Mouse (Mus musculus) hindbrain, embryonic 14.5 days (tissue): ENCODE results near the gene Fam120a. TPM values are rescaled to one million over a fixed set of nuclear protein-coding genes. Genes with fewer than 3 reads are reported as not detected.

Source experiments
- ATAC-seq: fragments of 200-750 bp; cut with Nextera tagmentation; 2 replicates; pipeline ENCODE4 v1.8.0; 2017; ENCODE audit warnings: moderate number of reproducible peaks, mild to moderate bottlenecking, moderate TSS enrichment, moderate library complexity; ENCODE audit not compliant: low FRiP score
- DNase-seq: peaks from one replicate; pipeline ENCODE4 v3.0.0-alpha.2; 2015; ENCODE audit warnings: low spot score
- H3K27ac ChIP-seq: fragments of 300-500 bp; sonication (generic); 2 replicates; pipeline ENCODE4 v1.5.1; 2014; ENCODE audit warnings: mild to moderate bottlenecking, moderate library complexity
- H3K27me3 ChIP-seq: fragments of 300-500 bp; sonication (generic); 2 replicates; pipeline ENCODE4 v1.6.1; 2014; ENCODE audit warnings: mild to moderate bottlenecking, low read length, mixed read lengths; ENCODE audit not compliant: control insufficient read depth, insufficient read depth
- H3K36me3 ChIP-seq: fragments of 300-500 bp; sonication (generic); replicated peaks from 2 replicates; pipeline ENCODE4 v1.6.1; 2014; ENCODE audit not compliant: control insufficient read depth, insufficient read depth
- H3K4me1 ChIP-seq: fragments of 300-500 bp; sonication (generic); replicated peaks from 2 replicates; pipeline ENCODE4 v1.6.1; 2014; ENCODE audit warnings: antibody characterized with exemption, low read length, mixed read lengths; ENCODE audit not compliant: control insufficient read depth, insufficient read depth
- H3K4me2 ChIP-seq: fragments of 300-500 bp; sonication (generic); replicated peaks from 2 replicates; pipeline ENCODE4 v1.6.1; 2014; ENCODE audit warnings: mild to moderate bottlenecking, moderate library complexity
- H3K4me3 ChIP-seq: fragments of 300-500 bp; sonication (generic); replicated peaks from 2 replicates; pipeline ENCODE4 v1.5.1; 2014; ENCODE audit warnings: mild to moderate bottlenecking, low read length
- H3K9ac ChIP-seq: fragments of 300-500 bp; sonication (generic); 2 replicates; pipeline ENCODE4 v1.6.1; 2014
- H3K9me3 ChIP-seq: fragments of 300-500 bp; sonication (generic); 2 replicates; pipeline ENCODE4 v1.6.1; 2016; ENCODE audit warnings: low read length; ENCODE audit not compliant: control insufficient read depth
- WGBS: fragments of 180-500 bp; shearing (Covaris S2); extraction: QIAGEN DNeasy Blood & Tissue Kit; methylation state at CpG from one replicate; pipeline ENCODE4 v1.1.7; 2014; 5-methylcytosine and 5-hydroxymethylcytosine counted together
- polyA plus RNA-seq: library from polyadenylated mRNA; unstranded; fragments of >200 nt; fragmentation: Nextera tagmentation; extraction: Ambion mirVana; gene quantifications from 2 replicates; pipeline ENCODE4 v1.2.1, GENCODE M21; 2014

Gene Fam120a
- polyA plus RNA-seq, 1 experiment from 2014 or later, result 16.6 TPM

DNA sequence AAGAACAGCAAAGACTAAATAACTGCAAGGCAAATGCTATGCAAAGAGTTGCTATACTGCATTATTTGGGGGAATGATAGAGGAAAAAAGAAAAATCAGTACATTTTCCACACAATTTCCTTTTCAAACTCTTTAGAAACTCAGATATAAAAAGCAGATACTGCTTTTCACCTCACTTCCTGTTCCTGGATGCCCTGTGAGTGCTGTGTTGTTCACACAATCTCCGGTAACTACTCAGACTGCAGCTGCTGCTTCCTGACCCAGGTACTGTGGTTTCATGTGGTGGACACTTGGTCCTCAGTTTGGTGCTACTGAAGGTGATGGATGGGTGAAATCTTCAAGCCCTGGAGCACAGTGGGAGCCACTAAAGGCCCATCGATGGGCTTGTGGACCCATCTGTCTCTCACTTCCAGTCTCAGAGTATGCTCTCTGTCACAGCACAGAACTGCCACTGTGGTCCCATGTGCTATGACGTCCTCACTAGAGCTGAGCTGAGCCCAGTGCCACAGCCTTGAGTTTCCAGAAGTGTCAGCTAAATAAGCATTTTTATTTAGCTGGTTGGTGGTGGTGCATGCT is 38.2 kb downstream of the Fam120a start:
- H3K9me3 ChIP-seq, result no peaks in the 10 kb centered on the region
- no peak overlapping the region for H3K27ac ChIP-seq
- no peak overlapping the region for H3K4me2 ChIP-seq
- ATAC-seq (no peak), DNase-seq (no peak)
- no peaks in the 10 kb centered on the region for H3K27me3 ChIP-seq
- H3K4me3 ChIP-seq, result no peak overlapping the region
- H3K9ac ChIP-seq, result no peak overlapping the region
- 82% methylated on average over 3 of the region's 3 CpGs for WGBS
- no peaks in the 10 kb centered on the region for H3K4me1 ChIP-seq
- H3K36me3 ChIP-seq, result peaks cover 55% of the 10 kb centered on the region

- no peak overlapping the region for H3K27ac ChIP-seq
- H3K9me3 ChIP-seq, result no peaks in the 10 kb centered on the region
- H3K4me1 ChIP-seq, result no peaks in the 10 kb centered on the region
- H3K36me3 ChIP-seq, result peaks cover 51% of the 10 kb centered on the region
- H3K27me3 ChIP-seq, result no peaks in the 10 kb centered on the region
- no peak overlapping the region for H3K4me3 ChIP-seq
- ATAC-seq (no peak), DNase-seq (no peak)
- no peak overlapping the region for H3K4me2 ChIP-seq
- no peak overlapping the region for H3K9ac ChIP-seq
- 95% methylated on average over 2 of the region's 2 CpGs for WGBS
Measured at GRCm38 (mm10) chr13:48927609-48928008, 40.2 kb downstream of the Fam120a start.

DNA sequence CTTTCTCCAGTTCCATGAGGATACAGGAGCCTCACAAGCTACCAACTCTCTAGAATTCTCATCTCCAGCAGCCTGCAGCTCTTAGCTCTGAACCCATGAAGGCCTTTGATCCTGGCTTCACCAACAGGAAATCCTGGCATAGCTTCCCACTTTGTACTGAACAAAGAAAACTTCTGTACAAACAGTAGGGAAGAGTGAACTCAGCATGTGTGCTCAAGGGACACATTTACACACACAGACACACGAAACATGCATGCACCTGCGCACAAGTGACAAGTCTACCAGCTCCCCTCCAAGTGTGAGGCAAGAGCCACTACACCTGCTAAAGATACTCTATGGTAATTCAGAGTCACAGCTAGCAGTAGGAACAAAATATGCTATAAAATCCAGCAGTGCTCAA is 45.1 kb downstream of the Fam120a start:
- Histone ChIP-seq H3K27ac (no peak overlapping the region), H3K36me3 (peaks cover 58% of the 10 kb centered on the region), H3K4me1 (no peaks in the 10 kb centered on the region), H3K4me2 (no peak overlapping the region), H3K9me3 (no peaks in the 10 kb centered on the region), H3K9ac (no peak overlapping the region), H3K4me3 (no peak overlapping the region), H3K27me3 (no peaks in the 10 kb centered on the region)
- WGBS, result 85% methylated on average over 2 of the region's 2 CpGs
- DNase-seq (no peak), ATAC-seq (no peak)

DNA sequence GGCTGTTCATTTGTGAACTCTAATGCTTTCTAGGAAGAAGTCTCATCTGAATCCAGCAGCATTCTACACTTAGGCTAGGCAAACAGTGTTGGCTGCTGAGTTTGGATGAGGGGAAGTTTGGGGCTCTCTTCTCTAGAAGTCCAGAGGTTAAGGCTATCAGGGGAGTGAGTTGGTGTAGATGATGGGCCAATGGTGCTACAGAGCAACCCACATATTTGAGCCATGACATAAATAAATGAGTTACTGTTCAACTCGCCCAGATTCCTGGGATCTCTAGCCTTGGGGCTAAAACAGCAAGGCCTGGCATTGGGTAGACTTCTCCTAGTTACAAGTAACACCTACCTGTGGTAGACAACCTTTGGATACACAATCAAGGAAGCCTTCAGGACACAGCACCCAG is 46.6 kb downstream of the Fam120a start:
- no peak for DNase-seq
- Histone ChIP-seq H3K36me3 (peaks cover 51% of the 10 kb centered on the region), H3K9me3 (no peaks in the 10 kb centered on the region), H3K27me3 (no peaks in the 10 kb centered on the region), H3K4me3 (no peak overlapping the region), H3K9ac (no peak overlapping the region), H3K4me1 (no peaks in the 10 kb centered on the region), H3K27ac (no peak overlapping the region), H3K4me2 (no peak overlapping the region)
- ATAC-seq, result no peak
- 76% methylated on average over 1 of the region's 1 CpGs for WGBS

GRCm38 (mm10) chr13:48919756-48920415 is 47.9 kb downstream of the Fam120a start:
- Histone ChIP-seq H3K9me3 (no peaks in the 10 kb centered on the region), H3K9ac (no peak overlapping the region), H3K4me3 (no peak overlapping the region), H3K36me3 (peaks cover 51% of the 10 kb centered on the region), H3K27ac (no peak overlapping the region), H3K27me3 (no peaks in the 10 kb centered on the region), H3K4me1 (no peaks in the 10 kb centered on the region), H3K4me2 (no peak overlapping the region)
- ATAC-seq (no peak), DNase-seq (no peak)
- 89% methylated on average over 7 of the region's 7 CpGs for WGBS

- H3K4me3 ChIP-seq, result no peak overlapping the region
- H3K36me3 ChIP-seq, result peaks cover 60% of the 10 kb centered on the region
Measured at GRCm38 (mm10) chr13:48917113-48917599, 50.7 kb downstream of the Fam120a start.

GRCm38 (mm10) chr13:48913680-48914079 is 54.1 kb downstream of the Fam120a start:
- DNase-seq, result peak; percentile 43
- 84% methylated on average over 1 of the region's 1 CpGs for whole genome bisulfite sequencing
- Histone ChIP-seq H3K9ac (no peak overlapping the region), H3K27me3 (no peaks in the 10 kb centered on the region), H3K4me2 (no peak overlapping the region), H3K4me1 (no peaks in the 10 kb centered on the region), H3K9me3 (no peaks in the 10 kb centered on the region), H3K4me3 (no peak overlapping the region), H3K27ac (no peak overlapping the region), H3K36me3 (peaks cover 53% of the 10 kb centered on the region)
- ATAC-seq, result no peak

More at GRCm38 (mm10) chr13:48917113-48917599, 50.7 kb downstream of the Fam120a start:
- WGBS, result 98% methylated on average over 3 of the region's 3 CpGs
- ATAC-seq (no peak), DNase-seq (no peak)
- H3K4me2 ChIP-seq, result no peak overlapping the region
- no peaks in the 10 kb centered on the region for H3K4me1 ChIP-seq
- no peaks in the 10 kb centered on the region for H3K27me3 ChIP-seq
- no peaks in the 10 kb centered on the region for H3K9me3 ChIP-seq
- no peak overlapping the region for H3K9ac ChIP-seq
- no peak overlapping the region for H3K27ac ChIP-seq

- H3K36me3 ChIP-seq, result peaks cover 55% of the 10 kb centered on the region
Measured at GRCm38 (mm10) chr13:48913141-48913540, 54.7 kb downstream of the Fam120a start.

GRCm38 (mm10) chr13:48911426-48911825 is 56.4 kb downstream of the Fam120a start:
- H3K27me3 ChIP-seq, result no peaks in the 10 kb centered on the region
- H3K4me1 ChIP-seq, result no peaks in the 10 kb centered on the region
- WGBS, result 87% methylated on average over 7 of the region's 7 CpGs
- no peak overlapping the region for H3K9ac ChIP-seq
- no peak overlapping the region for H3K4me2 ChIP-seq
- H3K36me3 ChIP-seq, result peaks cover 68% of the 10 kb centered on the region
- H3K27ac ChIP-seq, result no peak overlapping the region
- H3K9me3 ChIP-seq, result no peaks in the 10 kb centered on the region
- no peak overlapping the region for H3K4me3 ChIP-seq
- DNase-seq (no peak), ATAC-seq (no peak)

More at GRCm38 (mm10) chr13:48913141-48913540, 54.7 kb downstream of the Fam120a start:
- H3K4me2 ChIP-seq, result no peak overlapping the region
- no peak overlapping the region for H3K4me3 ChIP-seq
- no peak overlapping the region for H3K27ac ChIP-seq
- no peak overlapping the region for H3K9ac ChIP-seq
- no peaks in the 10 kb centered on the region for H3K4me1 ChIP-seq
- ATAC-seq (no peak), DNase-seq (no peak)
- 83% methylated on average over 3 of the region's 3 CpGs for WGBS
- H3K27me3 ChIP-seq, result no peaks in the 10 kb centered on the region
- no peaks in the 10 kb centered on the region for H3K9me3 ChIP-seq
